Mouse (Mus musculus) liver, embryonic 11.5 days (tissue): ENCODE results near the gene Gzma. TPM values are rescaled to one million over a fixed set of nuclear protein-coding genes. Genes with fewer than 3 reads are reported as not detected.

Experiments
- ATAC-seq: fragments of 200-750 bp; cut with Nextera tagmentation; replicated peaks from 2 replicates; pipeline ENCODE4 v1.8.0; 2017; ENCODE audit warnings: moderate number of reproducible peaks, mild to moderate bottlenecking, moderate TSS enrichment, moderate library complexity; ENCODE audit not compliant: low FRiP score
- DNase-seq: peaks from one replicate; pipeline ENCODE4 v3.0.0-alpha.2; 2017; ENCODE audit warnings: low spot score
- H3K27ac ChIP-seq: fragments of 300-500 bp; sonication (generic); 2 replicates; pipeline ENCODE4 v1.5.1; 2014; ENCODE audit warnings: mild to moderate bottlenecking, low read depth, low read length, control low read depth
- H3K27me3 ChIP-seq: fragments of 300-500 bp; sonication (generic); replicated peaks from 2 replicates; pipeline ENCODE4 v1.6.1; 2014; ENCODE audit warnings: low read length, mixed read lengths; ENCODE audit not compliant: control insufficient read depth, insufficient read depth
- H3K36me3 ChIP-seq: fragments of 300-500 bp; sonication (generic); 2 replicates; pipeline ENCODE4 v1.6.1; 2014; ENCODE audit warnings: mild to moderate bottlenecking, low read length, moderate library complexity, mixed read lengths; ENCODE audit not compliant: control insufficient read depth, insufficient read depth
- H3K4me1 ChIP-seq: fragments of 300-500 bp; sonication (generic); replicated peaks from 2 replicates; pipeline ENCODE4 v1.6.1; 2014; ENCODE audit warnings: low read length, mixed read lengths; ENCODE audit not compliant: control insufficient read depth, insufficient read depth
- H3K4me2 ChIP-seq: fragments of 300-500 bp; sonication (generic); 2 replicates; pipeline ENCODE4 v1.6.1; 2014; ENCODE audit warnings: mild to moderate bottlenecking, control low read depth, moderate library complexity
- H3K4me3 ChIP-seq: fragments of 300-500 bp; sonication (generic); 2 replicates; pipeline ENCODE4 v1.5.1; 2014; ENCODE audit warnings: low read depth, low read length, control low read depth
- H3K9ac ChIP-seq: fragments of 300-500 bp; sonication (generic); 2 replicates; pipeline ENCODE4 v1.6.1; 2014; ENCODE audit warnings: low read depth, low read length, control low read depth
- H3K9me3 ChIP-seq: fragments of 300-500 bp; sonication (generic); 2 replicates; pipeline ENCODE4 v1.6.1; 2016; ENCODE audit warnings: low read length, inconsistent platforms, mixed read lengths; ENCODE audit not compliant: control insufficient read depth
- WGBS: fragments of 180-500 bp; shearing (Covaris S2); extraction: QIAGEN DNeasy Blood & Tissue Kit; methylation state at CpG from one replicate; pipeline ENCODE4 v1.1.7; 2014; 5-methylcytosine and 5-hydroxymethylcytosine counted together
- polyA plus RNA-seq: library from polyadenylated mRNA; unstranded; fragments of >200 nt; fragmentation: Nextera tagmentation; extraction: Ambion mirVana; gene quantifications from 2 replicates; pipeline ENCODE4 v1.2.1, GENCODE M21; 2014

Gzma gene
- polyA plus RNA-seq, 1 experiment from 2014 or later: not detected

DNA sequence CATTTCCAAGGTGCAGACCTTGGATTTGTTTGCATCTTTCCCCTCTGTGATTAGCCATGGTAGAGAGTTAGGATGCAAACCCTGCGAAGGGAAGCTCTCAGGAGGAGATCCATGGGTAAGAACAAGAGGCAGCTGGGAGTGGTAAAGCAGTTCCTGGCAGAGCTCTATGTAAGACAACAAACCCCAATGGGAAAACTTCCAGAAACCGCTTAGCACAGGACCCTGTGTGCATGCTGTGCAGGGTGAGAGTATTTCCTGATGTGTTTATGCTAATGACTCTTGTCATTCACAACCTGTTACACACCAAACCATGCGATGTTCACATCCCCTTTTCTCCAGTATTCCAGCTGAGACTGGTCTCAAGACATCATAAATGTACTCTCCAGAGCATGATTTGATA is 3.8 kb downstream of the Gzma start:
- DNase-seq: no peak
- Histone ChIP-seq H3K4me1 (no peaks in the 10 kb centered on the region), H3K9me3 (no peaks in the 10 kb centered on the region), H3K27ac (no peak overlapping the region), H3K9ac (no peak overlapping the region), H3K4me3 (no peak overlapping the region), H3K27me3 (no peaks in the 10 kb centered on the region), H3K36me3 (no peaks in the 10 kb centered on the region), H3K4me2 (no peak overlapping the region)
- 72% methylated on average over 3 of the region's 3 CpGs for WGBS
- ATAC-seq: no peak

DNA sequence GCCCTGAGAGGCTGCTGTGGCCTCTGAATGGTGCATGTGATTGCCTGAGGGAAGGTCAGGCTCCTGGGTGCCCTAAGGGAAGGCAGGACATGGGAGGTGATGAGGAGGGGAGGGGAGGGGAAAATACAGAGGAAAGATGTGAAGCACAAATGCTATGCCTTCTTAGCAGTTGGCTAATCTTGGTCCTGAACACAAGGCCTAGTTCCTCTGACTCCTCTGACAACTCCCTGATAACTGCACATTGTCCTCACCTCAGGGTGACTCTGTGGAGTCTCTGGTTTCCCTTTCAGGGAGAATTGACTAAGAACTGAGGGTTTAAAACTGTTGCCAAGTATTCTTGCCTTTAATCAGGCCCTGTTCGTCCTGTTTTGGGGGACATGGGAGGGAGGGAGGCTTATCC is 6.2 kb downstream of the Gzma start:
- H3K4me2 ChIP-seq: no peak overlapping the region
- 63% methylated on average over 1 of the region's 1 CpGs for WGBS

DNA sequence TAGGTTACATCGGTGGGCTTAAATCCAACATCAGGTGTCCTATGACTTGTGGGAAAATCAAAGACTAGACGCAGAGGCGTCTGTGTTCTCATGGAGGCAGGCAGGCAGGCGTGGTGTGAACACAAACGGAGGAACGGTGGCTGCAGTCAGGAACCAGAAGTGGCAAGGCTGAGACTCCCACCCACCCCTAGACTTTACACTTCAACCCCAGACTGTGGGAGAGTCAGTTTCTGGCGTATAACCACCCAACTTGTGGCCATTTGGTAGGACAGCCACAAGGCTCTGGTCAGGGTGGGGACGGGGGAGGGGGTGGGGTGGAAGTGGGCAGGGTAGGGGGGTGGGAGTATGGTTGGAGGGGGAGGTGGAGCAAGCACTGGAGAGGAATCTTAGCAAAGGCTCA is 10.3 kb downstream of the Gzma start:
- no peaks in the 10 kb centered on the region for H3K36me3 ChIP-seq
- H3K27ac ChIP-seq: no peak overlapping the region
- ATAC-seq: no peak
- WGBS: 67% methylated on average over 8 of the region's 8 CpGs
- H3K4me2 ChIP-seq: no peak overlapping the region
- no peaks in the 10 kb centered on the region for H3K27me3 ChIP-seq
- no peak overlapping the region for H3K9ac ChIP-seq
- no peaks in the 10 kb centered on the region for H3K9me3 ChIP-seq
- no peak for DNase-seq
- H3K4me3 ChIP-seq: no peak overlapping the region
- no peaks in the 10 kb centered on the region for H3K4me1 ChIP-seq

More for the DNA sequence above, 6.2 kb downstream of the Gzma start:
- Histone ChIP-seq H3K4me3 (no peak overlapping the region), H3K27ac (no peak overlapping the region), H3K4me1 (no peaks in the 10 kb centered on the region), H3K9ac (no peak overlapping the region), H3K27me3 (no peaks in the 10 kb centered on the region), H3K36me3 (no peaks in the 10 kb centered on the region), H3K9me3 (no peaks in the 10 kb centered on the region)
- DNase-seq (no peak), ATAC-seq (no peak)

DNA sequence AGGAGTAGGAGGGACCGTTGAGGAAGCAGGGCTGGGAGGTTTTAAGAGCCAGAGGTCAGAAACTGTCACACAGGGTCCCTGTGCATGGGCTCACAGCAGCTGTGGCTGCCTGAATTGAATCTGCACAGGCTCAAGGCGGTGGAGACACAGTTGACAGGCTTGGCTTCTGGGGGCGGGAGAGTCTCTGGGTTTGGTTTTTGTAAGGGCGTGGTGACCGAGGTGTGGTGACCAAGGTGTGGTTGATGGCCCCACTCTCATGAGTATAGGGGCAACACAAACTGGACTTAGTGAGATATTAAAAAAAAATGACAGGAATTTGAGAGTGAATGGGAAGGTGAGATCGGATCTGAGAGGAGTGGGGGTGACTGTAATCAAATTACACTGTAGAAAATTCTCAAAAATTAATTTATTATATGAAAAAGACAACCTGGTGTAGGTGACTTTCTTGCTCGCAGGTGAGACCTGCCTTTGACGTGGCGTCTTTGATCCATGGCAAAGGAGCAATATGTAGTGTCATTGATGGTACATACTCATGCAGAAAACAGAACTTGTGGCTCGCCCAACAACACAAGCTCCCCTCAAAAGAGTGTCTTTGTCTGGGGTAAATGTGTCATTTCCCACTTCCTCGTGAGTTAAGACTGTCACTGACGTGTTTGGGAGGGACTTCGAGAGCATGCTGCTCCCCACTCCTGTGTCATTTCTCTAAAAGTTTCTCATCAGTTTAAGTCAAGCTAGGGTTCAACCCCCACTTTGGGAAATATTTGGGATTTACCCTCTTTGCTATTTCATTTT is 13.4 kb downstream of the Gzma start:
- Histone ChIP-seq H3K36me3 (no peaks in the 10 kb centered on the region), H3K4me1 (no peaks in the 10 kb centered on the region), H3K4me3 (no peak overlapping the region), H3K9me3 (no peaks in the 10 kb centered on the region), H3K27ac (no peak overlapping the region), H3K4me2 (no peak overlapping the region), H3K9ac (no peak overlapping the region), H3K27me3 (no peaks in the 10 kb centered on the region)
- 70% methylated on average over 13 of the region's 13 CpGs for WGBS
- DNase-seq: no peak
- no peak for ATAC-seq

DNA sequence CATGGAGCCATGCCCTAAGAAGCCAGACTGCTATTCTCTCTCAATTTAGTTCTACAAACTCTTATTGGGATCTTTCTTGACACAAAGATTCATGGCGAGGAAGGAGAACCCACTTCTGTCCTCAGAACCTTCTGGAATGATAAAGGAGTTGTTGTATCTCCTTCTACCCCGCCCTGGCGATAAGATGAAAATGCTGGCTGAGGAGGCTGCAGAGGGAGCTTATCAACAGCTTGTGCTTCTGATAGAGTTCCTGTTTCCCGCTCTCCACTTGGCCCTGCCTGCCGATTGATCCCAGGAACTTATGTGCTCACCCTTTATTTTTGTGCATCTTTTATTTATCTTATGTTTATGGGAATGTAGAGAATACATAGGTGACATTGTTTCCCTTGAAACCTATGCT is 16.0 kb downstream of the Gzma start:
- no peaks in the 10 kb centered on the region for H3K4me1 ChIP-seq
- peak overlapping the region; percentile 26; the same call in 1 of the 2 replicates for H3K4me2 ChIP-seq
- H3K27me3 ChIP-seq: no peaks in the 10 kb centered on the region
- no peaks in the 10 kb centered on the region for H3K36me3 ChIP-seq
- no peak overlapping the region for H3K4me3 ChIP-seq
- no peak overlapping the region for H3K27ac ChIP-seq
- H3K9ac ChIP-seq: no peak overlapping the region
- ATAC-seq (0 out of 2 replicates have a peak, but pooled peaks have one; percentile 43), DNase-seq (no peak)
- WGBS: 19% methylated on average over 5 of the region's 5 CpGs
- no peaks in the 10 kb centered on the region for H3K9me3 ChIP-seq

DNA sequence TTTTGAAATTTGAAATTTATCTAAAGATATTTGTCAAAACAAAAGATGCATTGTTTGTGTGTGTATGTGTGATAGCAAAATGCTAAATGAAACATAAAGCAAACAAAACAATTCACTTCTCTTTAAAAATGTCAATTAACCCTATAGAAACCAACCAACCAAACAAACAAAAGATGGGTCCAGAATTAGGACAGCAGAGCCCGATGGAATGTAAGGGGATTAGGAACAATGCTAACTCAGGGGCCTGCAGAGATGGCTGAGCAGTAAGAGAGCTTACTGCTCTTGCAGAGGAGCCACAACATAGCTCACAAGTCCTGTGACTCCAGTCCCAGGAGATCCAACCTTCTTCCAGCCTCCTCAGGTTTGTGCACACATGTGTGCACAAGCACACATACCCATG is 18.7 kb downstream of the Gzma start:
- Histone ChIP-seq H3K4me2 (no peak overlapping the region), H3K9ac (no peak overlapping the region), H3K27ac (no peak overlapping the region), H3K4me3 (no peak overlapping the region), H3K9me3 (no peaks in the 10 kb centered on the region), H3K36me3 (no peaks in the 10 kb centered on the region), H3K4me1 (no peaks in the 10 kb centered on the region), H3K27me3 (no peaks in the 10 kb centered on the region)
- ATAC-seq (no peak), DNase-seq (no peak)
- WGBS: 64% methylated on average over 1 of the region's 1 CpGs

DNA sequence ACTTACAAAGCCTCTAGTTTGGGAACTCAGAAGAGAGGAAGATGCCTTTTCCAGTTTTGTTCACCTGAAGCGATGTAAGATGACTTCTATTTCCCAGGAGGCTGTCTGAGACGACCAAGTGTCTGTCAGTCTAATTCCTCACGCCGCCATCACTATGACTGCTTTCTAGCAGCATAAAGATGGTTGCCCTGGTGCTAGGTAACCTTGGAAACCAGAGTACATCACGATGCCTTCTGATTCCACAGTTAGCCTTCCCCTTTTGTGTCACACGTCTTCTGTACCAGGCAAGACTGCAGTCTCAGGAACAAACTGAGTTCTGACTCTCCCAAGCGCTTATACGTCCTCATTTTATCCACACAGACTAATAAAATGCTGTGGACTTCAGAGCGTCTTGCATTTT is 21.8 kb downstream of the Gzma start:
- WGBS: 80% methylated on average over 9 of the region's 9 CpGs
- Histone ChIP-seq H3K4me2 (no peak overlapping the region), H3K4me3 (no peak overlapping the region), H3K27me3 (no peaks in the 10 kb centered on the region), H3K4me1 (no peaks in the 10 kb centered on the region), H3K9ac (no peak overlapping the region), H3K9me3 (no peaks in the 10 kb centered on the region), H3K36me3 (no peaks in the 10 kb centered on the region), H3K27ac (no peak overlapping the region)
- ATAC-seq: no peak
- no peak for DNase-seq

DNA sequence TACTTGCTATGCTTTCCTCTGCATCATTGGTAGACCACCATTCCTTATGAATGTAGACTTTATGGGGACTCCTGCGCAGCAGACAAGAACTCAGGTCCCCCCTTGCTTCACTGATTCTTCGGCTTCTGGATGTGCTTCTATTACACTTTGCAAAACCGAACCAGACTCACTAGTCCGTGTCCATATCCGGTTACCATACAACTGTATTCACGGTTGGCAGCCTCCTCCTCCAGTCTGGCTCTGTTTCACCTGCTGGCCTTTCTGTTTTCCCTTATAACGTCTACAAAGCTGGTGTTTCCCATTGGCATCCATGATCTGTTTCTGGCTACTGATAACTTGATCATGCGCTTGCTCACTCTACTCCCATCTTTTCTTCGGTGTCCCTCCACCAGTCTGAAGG is 36.2 kb downstream of the Gzma start:
- H3K9ac ChIP-seq: no peak overlapping the region
- WGBS: 85% methylated on average over 9 of the region's 9 CpGs
- no peak overlapping the region for H3K27ac ChIP-seq
- H3K4me2 ChIP-seq: no peak overlapping the region
- DNase-seq (no peak), ATAC-seq (no peak)
- H3K9me3 ChIP-seq: no peaks in the 10 kb centered on the region
- no peaks in the 10 kb centered on the region for H3K27me3 ChIP-seq
- no peaks in the 10 kb centered on the region for H3K4me1 ChIP-seq
- H3K4me3 ChIP-seq: no peak overlapping the region
- H3K36me3 ChIP-seq: no peaks in the 10 kb centered on the region

DNA sequence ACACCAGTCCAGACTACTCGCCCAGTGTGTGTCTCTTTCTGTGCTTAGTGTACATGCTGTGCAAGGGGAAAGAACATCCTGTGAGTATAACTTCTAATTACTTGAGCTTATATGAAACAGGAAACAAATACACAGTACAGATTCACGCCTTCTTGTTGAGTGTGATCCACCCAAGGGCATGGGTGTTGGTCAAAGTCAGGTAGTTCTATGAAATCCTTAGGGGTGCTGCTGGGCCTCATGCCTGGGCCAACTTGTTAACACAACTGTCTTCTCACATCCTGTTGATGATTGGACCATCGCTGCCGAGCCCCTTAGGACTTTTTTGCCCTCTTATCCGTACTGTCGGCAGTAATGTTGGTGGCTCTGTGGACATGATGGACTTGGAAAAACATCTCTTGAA is 39.0 kb downstream of the Gzma start:
- ATAC-seq (no peak), DNase-seq (no peak)
- no peaks in the 10 kb centered on the region for H3K27me3 ChIP-seq
- 84% methylated on average over 6 of the region's 6 CpGs for WGBS
- no peaks in the 10 kb centered on the region for H3K4me1 ChIP-seq
- H3K9ac ChIP-seq: no peak overlapping the region
- H3K9me3 ChIP-seq: no peaks in the 10 kb centered on the region
- no peak overlapping the region for H3K27ac ChIP-seq
- no peaks in the 10 kb centered on the region for H3K36me3 ChIP-seq
- H3K4me3 ChIP-seq: no peak overlapping the region
- H3K4me2 ChIP-seq: no peak overlapping the region
